Mouse (Mus musculus): ENCODE results near the gene B4galt1. TPM values are rescaled to one million over a fixed set of nuclear protein-coding genes. Genes with fewer than 3 reads are reported as not detected.

The B4galt1 gene
- polyA plus RNA-seq, 1 experiment: 44.4 TPM

DNA sequence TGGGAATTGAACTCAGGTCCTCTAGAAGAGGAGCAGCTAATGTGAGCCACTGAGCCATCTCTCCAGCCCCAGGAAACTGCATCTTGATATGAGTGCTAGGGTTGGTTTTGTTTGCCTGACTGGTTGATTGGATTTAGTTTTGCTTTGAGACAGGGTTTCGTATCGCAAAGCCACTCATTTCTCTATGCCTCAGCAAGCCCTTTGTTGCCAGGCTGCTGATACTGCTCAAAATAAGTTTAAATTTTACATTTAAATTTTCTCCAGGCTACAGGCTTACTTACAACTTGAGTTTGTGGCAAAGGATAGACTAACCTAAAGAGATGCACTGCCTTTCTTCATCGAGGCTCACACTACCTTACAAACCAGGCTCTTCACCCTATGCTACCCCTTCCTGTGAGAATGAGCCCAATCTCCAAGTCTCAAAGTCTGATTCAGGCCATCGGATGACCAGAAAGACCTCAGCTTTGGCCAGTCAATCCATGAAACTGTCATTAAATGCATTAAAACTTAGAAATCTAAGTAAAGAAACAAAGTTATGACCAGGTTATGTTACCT is 19.5 kb downstream of the B4galt1 start:
- Histone ChIP-seq H3K27ac (ENCODE audit: control insufficient read depth, insufficient read depth, low read depth, low read length, poor library complexity) (no peak overlapping the region), H3K4me3 (replicated peaks; ENCODE audit: control insufficient read depth, low read depth, low read length) (no peak overlapping the region), H3K4me1 (ENCODE audit: control insufficient read depth, insufficient read depth, low read length) (peaks cover 1% of the 10 kb centered on the region; the same call in 1 of the 2 replicates)
- TF ChIP-seq CTCF (IDR thresholded peaks at IDR 0.05; ENCODE audit: control insufficient read depth, insufficient read depth, low read length) (no peak), POLR2A (IDR thresholded peaks at IDR 0.05; ENCODE audit: borderline replicate concordance, control insufficient read depth, low read depth, low read length) (no peak)
- 78% methylated on average over 4 of the region's 4 CpGs for WGBS

DNA sequence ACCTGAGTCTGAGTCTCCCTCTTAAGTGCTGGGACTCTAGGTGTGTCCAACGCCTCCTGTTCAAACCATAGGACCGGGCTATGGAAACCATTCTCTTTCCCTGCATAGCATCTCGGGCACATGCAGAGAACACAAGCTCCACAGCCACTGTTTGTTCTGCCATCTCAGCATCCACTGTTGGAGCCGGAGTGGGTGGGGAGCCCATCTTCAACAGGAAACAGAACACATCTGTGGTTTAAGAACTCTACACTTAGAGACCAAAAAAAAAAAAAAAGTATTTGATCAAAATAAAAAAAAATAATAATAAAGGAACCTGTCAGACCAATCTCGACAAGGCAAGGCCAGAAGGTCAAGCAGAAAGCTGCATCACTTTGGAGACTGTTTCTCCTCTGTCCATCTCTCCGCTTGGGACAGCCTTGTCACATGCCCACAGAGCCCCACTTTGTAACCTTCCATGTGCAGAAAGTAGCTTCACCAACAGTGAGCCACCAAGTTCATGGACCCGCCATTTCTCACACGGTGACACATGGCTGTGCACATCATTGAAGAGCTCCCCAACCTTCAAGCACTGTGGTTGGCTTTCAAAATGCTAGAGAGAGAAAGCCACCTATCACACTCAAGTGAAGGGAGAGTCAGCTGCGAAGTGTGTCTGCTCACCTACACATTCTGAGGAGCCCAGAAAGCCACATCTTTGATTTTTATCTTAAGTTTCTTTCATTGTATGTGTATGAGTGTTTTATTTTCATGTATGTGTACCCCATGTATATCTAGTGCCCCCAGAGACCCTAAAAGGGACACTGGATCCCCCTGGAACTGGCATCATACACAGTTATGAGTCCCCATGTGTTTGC is 20.2 kb downstream of the B4galt1 start:
- Histone ChIP-seq H3K4me1 (ENCODE audit: control insufficient read depth, insufficient read depth, low read length) (peaks cover 1% of the 10 kb centered on the region; the same call in 1 of the 2 replicates), H3K4me3 (replicated peaks; ENCODE audit: control insufficient read depth, low read depth, low read length) (no peak overlapping the region), H3K27ac (ENCODE audit: control insufficient read depth, insufficient read depth, low read depth, low read length, poor library complexity) (no peak overlapping the region)
- TF ChIP-seq POLR2A (IDR thresholded peaks at IDR 0.05; ENCODE audit: borderline replicate concordance, control insufficient read depth, low read depth, low read length): no peak
- no peak for TF ChIP-seq CTCF (IDR thresholded peaks at IDR 0.05; ENCODE audit: control insufficient read depth, insufficient read depth, low read length)
- WGBS: 59% methylated on average over 9 of the region's 9 CpGs

DNA sequence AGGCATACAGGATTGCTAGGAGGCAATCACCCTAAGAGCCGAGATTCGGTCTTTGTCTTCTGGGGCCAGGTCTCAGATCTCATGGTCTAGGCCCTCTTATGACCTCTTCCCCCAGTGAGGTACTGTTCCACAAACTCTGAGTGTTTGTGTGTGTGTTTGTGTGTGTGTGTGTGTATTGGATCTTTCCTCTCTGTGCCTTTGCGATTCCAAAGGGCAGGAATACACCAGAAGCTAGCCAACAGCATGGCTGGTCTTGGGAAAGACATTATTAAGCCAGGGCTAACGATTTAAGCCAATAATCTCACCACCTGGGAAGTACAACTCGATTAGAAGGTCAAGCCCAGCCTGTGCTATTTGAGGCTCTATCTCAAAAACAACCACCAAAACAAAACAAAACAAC is 23.3 kb downstream of the B4galt1 start:
- H3K27ac ChIP-seq (ENCODE audit: control insufficient read depth, insufficient read depth, low read depth, low read length, poor library complexity): no peak overlapping the region
- TF ChIP-seq POLR2A (IDR thresholded peaks at IDR 0.05; ENCODE audit: borderline replicate concordance, control insufficient read depth, low read depth, low read length) (no peak), CTCF (IDR thresholded peaks at IDR 0.05; ENCODE audit: control insufficient read depth, insufficient read depth, low read length) (no peak)
- H3K4me1 ChIP-seq (ENCODE audit: control insufficient read depth, insufficient read depth, low read length): peaks cover 1% of the 10 kb centered on the region; the same call in 1 of the 2 replicates
- no peak overlapping the region for H3K4me3 ChIP-seq (replicated peaks; ENCODE audit: control insufficient read depth, low read depth, low read length)
- WGBS: 85% methylated on average over 5 of the region's 5 CpGs

DNA sequence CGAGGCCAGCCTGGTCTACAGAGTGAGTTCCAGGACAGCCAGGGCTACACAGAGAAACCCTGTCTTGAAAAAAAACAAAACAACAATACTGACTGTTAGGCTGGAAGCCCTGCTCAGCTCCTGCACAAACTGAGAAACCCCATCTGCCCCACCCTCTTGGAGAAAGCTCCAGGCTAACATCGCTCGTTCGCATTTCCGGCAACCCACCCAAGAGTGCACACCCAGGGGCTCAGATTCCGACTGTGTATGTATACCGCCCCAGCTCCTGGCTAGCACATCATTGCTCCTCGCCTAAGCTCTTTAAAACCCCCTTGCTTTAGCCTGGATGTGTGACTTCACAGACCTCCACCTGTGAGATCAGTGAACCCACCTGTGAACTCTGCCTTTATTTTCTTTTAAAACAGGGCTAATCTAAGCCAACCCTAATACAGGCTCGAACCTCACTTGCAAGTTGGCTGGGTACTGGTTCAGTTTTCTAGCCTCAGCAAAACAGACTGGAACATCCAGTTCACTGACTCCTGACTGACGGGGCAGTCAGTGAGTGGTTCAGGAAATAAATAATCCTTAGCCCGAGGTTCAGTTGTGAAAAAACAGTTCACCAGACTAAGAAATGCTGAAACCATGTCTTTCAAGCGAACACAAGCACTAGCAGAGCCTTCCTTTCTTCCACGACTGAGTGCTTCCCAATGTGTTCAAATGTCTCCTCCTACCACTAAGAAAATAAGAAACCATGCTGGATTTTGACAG is 24.0 kb downstream of the B4galt1 start:
- no peak overlapping the region for H3K27ac ChIP-seq (ENCODE audit: control insufficient read depth, insufficient read depth, low read depth, low read length, poor library complexity)
- no peak for TF ChIP-seq CTCF (IDR thresholded peaks at IDR 0.05; ENCODE audit: control insufficient read depth, insufficient read depth, low read length)
- H3K4me3 ChIP-seq (replicated peaks; ENCODE audit: control insufficient read depth, low read depth, low read length): no peak overlapping the region
- WGBS: 82% methylated on average over 13 of the region's 13 CpGs
- peaks cover 3% of the 10 kb centered on the region; the same call in 1 of the 2 replicates for H3K4me1 ChIP-seq (ENCODE audit: control insufficient read depth, insufficient read depth, low read length)

DNA sequence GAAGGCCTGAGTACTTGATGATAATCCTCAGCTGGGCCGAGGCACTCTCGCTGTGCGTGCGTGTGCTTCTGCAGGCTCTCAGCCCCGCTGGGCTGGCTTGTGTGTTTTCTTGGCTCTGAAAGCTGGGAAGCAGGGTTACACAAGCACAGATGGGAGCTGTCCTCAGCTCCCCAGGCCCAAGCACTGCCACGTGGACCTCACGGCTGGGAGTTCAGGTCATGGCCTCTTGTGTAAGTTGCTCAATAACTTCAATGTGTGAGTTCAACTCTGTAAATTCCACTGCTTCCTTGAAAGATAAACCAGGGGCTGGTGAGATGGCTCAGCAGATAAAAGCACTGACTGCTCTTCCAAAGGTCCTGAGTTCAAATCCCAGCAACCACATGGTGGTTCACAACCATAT is 24.9 kb downstream of the B4galt1 start:
- TF ChIP-seq POLR2A (IDR thresholded peaks at IDR 0.05; ENCODE audit: borderline replicate concordance, control insufficient read depth, low read depth, low read length): no peak
- TF ChIP-seq CTCF (IDR thresholded peaks at IDR 0.05; ENCODE audit: control insufficient read depth, insufficient read depth, low read length): no peak
- Histone ChIP-seq H3K4me1 (ENCODE audit: control insufficient read depth, insufficient read depth, low read length) (peaks cover 4% of the 10 kb centered on the region; the same call in 1 of the 2 replicates), H3K27ac (ENCODE audit: control insufficient read depth, insufficient read depth, low read depth, low read length, poor library complexity) (no peak overlapping the region), H3K4me3 (replicated peaks; ENCODE audit: control insufficient read depth, low read depth, low read length) (no peak overlapping the region)
- WGBS: 72% methylated on average over 7 of the region's 7 CpGs

DNA sequence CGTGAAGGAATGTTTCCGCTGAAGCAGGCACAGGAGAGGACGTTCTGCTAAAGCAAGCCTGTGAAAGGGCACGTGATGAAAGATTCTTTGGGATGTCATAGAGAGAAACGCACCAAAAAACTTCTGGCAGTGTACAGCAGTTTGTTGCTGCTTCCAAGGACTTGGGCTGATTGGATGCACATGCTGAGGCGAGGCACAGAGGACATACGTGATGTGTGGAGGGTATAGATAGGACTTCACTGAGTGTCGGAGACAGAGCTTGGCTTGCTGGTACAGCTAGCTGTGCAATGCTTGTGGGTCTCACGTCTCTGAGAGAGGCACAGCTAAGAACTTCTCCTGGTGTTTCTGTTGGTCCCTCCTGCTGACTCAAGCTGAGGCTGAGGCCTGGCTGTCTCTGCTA is 25.9 kb downstream of the B4galt1 start:
- 81% methylated on average over 9 of the region's 9 CpGs for WGBS
- TF ChIP-seq POLR2A (IDR thresholded peaks at IDR 0.05; ENCODE audit: borderline replicate concordance, control insufficient read depth, low read depth, low read length): no peak
- no peak for TF ChIP-seq CTCF (IDR thresholded peaks at IDR 0.05; ENCODE audit: control insufficient read depth, insufficient read depth, low read length)
- Histone ChIP-seq H3K4me3 (replicated peaks; ENCODE audit: control insufficient read depth, low read depth, low read length) (no peak overlapping the region), H3K4me1 (ENCODE audit: control insufficient read depth, insufficient read depth, low read length) (peaks cover 6% of the 10 kb centered on the region; the same call in 1 of the 2 replicates), H3K27ac (ENCODE audit: control insufficient read depth, insufficient read depth, low read depth, low read length, poor library complexity) (no peak overlapping the region)

DNA sequence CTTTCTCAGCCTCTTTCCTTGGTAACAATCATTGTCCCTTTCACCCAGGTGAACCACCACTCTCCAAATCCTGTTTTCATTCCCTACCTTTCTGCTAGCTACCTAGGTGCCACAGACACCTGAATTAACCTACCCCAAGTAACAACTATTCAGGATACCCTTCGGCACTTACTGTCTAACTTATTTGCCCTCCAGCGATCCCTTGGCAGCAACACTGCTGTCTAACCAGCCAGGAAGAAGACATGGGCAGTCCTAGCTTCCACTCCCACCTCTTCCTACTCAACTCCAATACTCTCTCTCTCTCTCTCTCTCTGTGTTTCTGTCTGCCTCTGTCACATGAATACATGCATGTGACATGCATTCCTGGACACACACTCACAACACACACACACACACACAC is 27.0 kb downstream of the B4galt1 start:
- TF ChIP-seq CTCF (IDR thresholded peaks at IDR 0.05; ENCODE audit: control insufficient read depth, insufficient read depth, low read length) (no peak), POLR2A (IDR thresholded peaks at IDR 0.05; ENCODE audit: borderline replicate concordance, control insufficient read depth, low read depth, low read length) (no peak)
- Histone ChIP-seq H3K27ac (ENCODE audit: control insufficient read depth, insufficient read depth, low read depth, low read length, poor library complexity) (no peak overlapping the region), H3K4me1 (ENCODE audit: control insufficient read depth, insufficient read depth, low read length) (peaks cover 6% of the 10 kb centered on the region; the same call in 1 of the 2 replicates), H3K4me3 (replicated peaks; ENCODE audit: control insufficient read depth, low read depth, low read length) (no peak overlapping the region)
- 82% methylated on average over 2 of the region's 2 CpGs for WGBS

DNA sequence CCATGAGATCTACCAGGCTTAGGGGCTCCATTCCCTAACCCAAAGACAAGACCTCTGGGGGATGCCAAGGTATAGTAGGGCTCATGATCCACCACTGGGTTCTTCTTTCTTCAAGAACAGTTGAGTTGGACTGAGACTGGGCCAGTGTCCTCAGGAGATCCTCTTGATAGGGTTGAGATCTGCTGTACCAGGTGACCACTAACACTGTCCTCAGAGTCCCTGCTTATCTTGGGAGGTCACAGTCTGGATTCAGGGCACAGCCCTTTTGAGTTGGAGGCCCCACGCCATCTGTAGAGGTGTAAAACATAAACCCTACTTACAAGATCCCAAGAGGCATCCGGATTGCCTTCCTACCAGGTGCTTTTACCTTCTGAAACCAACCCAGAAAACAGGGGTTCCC is 27.8 kb downstream of the B4galt1 start:
- no peak for TF ChIP-seq POLR2A (IDR thresholded peaks at IDR 0.05; ENCODE audit: borderline replicate concordance, control insufficient read depth, low read depth, low read length)
- TF ChIP-seq CTCF (IDR thresholded peaks at IDR 0.05; ENCODE audit: control insufficient read depth, insufficient read depth, low read length): no peak
- WGBS: 95% methylated on average over 2 of the region's 2 CpGs
- Histone ChIP-seq H3K27ac (ENCODE audit: control insufficient read depth, insufficient read depth, low read depth, low read length, poor library complexity) (no peak overlapping the region), H3K4me1 (ENCODE audit: control insufficient read depth, insufficient read depth, low read length) (peaks cover 6% of the 10 kb centered on the region; the same call in 1 of the 2 replicates), H3K4me3 (replicated peaks; ENCODE audit: control insufficient read depth, low read depth, low read length) (no peak overlapping the region)
